Comparison of ENCODE assay signal across 13 mouse cellular contexts in the genomic region with DNA sequence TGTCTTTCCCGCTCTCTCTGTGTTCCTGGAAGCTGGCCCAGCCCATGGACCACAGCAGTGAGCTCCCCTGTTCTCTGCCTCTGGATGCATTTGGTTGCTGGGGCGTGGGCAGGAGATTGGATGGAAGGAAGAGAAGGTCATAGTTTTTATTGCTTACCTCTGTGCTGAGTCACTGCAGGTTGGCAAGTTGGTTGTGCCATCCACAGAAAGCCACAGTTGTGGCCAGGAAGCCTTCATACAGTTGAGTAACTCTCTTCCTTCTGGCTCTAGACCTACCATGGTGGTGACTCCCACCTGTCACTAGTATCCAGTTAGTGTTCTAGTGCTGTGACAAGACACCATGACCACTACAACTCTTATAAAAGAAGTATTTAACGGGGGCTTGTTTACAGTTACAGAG.
"Had no signal": no experiment of that assay in that cellular context is flagged by ENCODE, and none has a peak within 500 bp of the region (broad histone marks: within the 10 kb centered on the region; RNA-seq: fewer than 3 reads in every experiment).

No protein-coding gene starts in this region.

- H3K4me2 ChIP-seq: limb, embryonic 12.5 days; midbrain, embryonic 12.5 days; neural tube, embryonic 13.5 days had no signal

- H3K9ac ChIP-seq: limb, embryonic 12.5 days; liver, embryonic 14.5 days; midbrain, embryonic 12.5 days; neural tube, embryonic 13.5 days had no signal

- H3K27me3 ChIP-seq: limb, embryonic 12.5 days; midbrain, embryonic 12.5 days; neural tube, embryonic 13.5 days had no signal

- ATAC-seq: lung, postnatal 0 days; midbrain, embryonic 16.5 days had no signal

- H3K36me3 ChIP-seq: limb, embryonic 12.5 days; midbrain, embryonic 12.5 days; neural tube, embryonic 13.5 days had no signal

- H3K9me3 ChIP-seq: limb, embryonic 12.5 days; midbrain, embryonic 12.5 days; neural tube, embryonic 13.5 days had no signal

- H3K4me1 ChIP-seq: limb, embryonic 12.5 days; midbrain, embryonic 12.5 days had no signal

- H3K27ac ChIP-seq: limb, embryonic 12.5 days; liver, embryonic 14.5 days; midbrain, embryonic 12.5 days; neural tube, embryonic 13.5 days had no signal

- H3K4me3 ChIP-seq: limb, embryonic 12.5 days; midbrain, embryonic 12.5 days; neural tube, embryonic 13.5 days had no signal

- DNase-seq: kidney, adult 2 months; kidney, postnatal 36 days; lung, adult 2 months; lung, postnatal 4 days; right cerebral cortex, postnatal 25 days; thymus, adult 18-20 months; thymus, postnatal 14 days had no signal
